Mouse (Mus musculus): ENCODE measurements around the gene Uba7. TPM values are rescaled to one million over a fixed set of nuclear protein-coding genes. Genes with fewer than 3 reads are reported as not detected.
A peak's percentile ranks its signal among the peaks of the same experiment; 100 is the strongest.

Gene Uba7
- polyA plus RNA-seq, 1 experiment from 2014 or later: 12.4 TPM

DNA sequence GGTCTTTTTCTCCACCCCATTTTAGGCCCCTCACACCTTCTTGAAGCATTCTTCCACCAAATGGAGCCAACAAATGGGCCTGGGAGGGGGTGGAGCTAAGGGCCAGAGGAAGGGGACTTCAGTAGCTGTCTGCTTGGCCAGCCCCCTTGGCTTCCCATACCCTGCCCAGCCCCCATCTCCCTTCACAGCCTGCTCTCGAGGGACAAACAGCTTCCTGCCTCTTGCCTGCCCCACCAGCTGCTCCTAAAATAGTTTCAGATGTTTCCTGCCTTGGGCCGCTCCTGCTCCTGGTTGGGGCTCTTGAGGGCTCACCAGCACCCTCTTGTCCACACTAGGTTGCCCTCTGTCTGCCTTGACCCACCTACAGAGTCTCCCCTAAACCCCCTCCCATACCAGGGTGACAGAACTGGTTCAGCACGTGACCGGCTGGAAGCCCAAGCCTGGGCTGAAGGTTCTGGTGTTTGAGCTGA lies 8.2 kb downstream of the Uba7 start:
- Histone ChIP-seq H3K36me3 (ENCODE audit: control insufficient read depth, insufficient read depth, low read length) (no peaks in the 10 kb centered on the region), H3K4me2 (replicated peaks; ENCODE audit: low read depth, low read length) (peak overlapping the region; percentile 22), H3K4me1 (replicated peaks; ENCODE audit: control insufficient read depth, insufficient read depth, low read length) (peaks cover 2% of the 10 kb centered on the region; the same call in 1 of the 2 replicates), H3K4me3 (ENCODE audit: low read depth, low read length) (peak overlapping the region; percentile 64; the same call in 1 of the 2 replicates), H3K9me3 (ENCODE audit: control insufficient read depth, low read length) (no peaks in the 10 kb centered on the region), H3K27me3 (ENCODE audit: control insufficient read depth, insufficient read depth, low read length) (peaks cover 7% of the 10 kb centered on the region), H3K27ac (ENCODE audit: low read depth, low read length) (peak overlapping the region; percentile 73), H3K9ac (ENCODE audit: low read depth, low read length) (no peak overlapping the region)
- WGBS: 48% methylated on average over 4 of the region's 4 CpGs
- ATAC-seq (ENCODE audit: low FRiP score) (no peak), DNase-seq (ENCODE audit: low spot score) (peak; percentile 61)

DNA sequence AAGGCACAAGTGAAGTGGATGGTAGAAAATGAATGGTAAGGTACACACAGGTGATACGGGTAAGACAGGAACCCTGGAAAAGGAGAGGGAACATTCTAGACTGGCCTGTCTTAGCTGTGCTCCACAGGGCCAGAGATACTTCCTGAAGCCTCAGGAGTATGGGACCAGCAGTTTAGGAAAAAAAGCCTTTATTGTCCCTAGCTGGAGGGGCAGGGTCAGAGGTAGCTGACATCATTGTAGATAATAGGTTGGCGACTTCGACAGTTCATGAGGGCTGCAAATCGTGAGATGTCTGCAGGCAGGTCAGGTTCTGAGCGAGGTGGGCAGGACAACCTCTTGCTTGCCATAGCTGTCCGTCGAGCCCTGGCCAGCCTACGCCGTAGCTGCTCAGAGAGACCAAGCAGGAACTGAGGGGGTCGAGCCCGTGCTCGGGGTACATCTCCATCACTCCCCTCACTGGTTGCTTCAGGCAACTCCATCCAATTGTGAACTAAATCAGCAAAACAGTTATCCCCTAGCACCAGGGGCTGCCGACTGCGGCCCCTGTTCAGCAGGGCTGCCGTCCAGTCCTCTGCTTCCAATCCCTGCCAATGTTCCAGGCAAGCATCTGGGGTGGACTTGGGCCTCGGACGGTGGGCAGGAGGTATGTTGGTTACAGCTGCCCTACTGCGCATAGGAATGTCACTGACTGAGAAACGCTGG lies 8.9 kb downstream of the Uba7 start:
- Histone ChIP-seq H3K9ac (ENCODE audit: low read depth, low read length) (no peak overlapping the region; the same call in 1 of the 2 replicates), H3K4me3 (ENCODE audit: low read depth, low read length) (peak overlapping the region; percentile 64), H3K4me1 (replicated peaks; ENCODE audit: control insufficient read depth, insufficient read depth, low read length) (peaks cover 2% of the 10 kb centered on the region; the same call in 1 of the 2 replicates), H3K27ac (ENCODE audit: low read depth, low read length) (peak overlapping the region; percentile 72), H3K36me3 (ENCODE audit: control insufficient read depth, insufficient read depth, low read length) (no peaks in the 10 kb centered on the region), H3K27me3 (ENCODE audit: control insufficient read depth, insufficient read depth, low read length) (peaks cover 7% of the 10 kb centered on the region), H3K4me2 (replicated peaks; ENCODE audit: low read depth, low read length) (peak overlapping the region; percentile 89), H3K9me3 (ENCODE audit: control insufficient read depth, low read length) (no peaks in the 10 kb centered on the region)
- DNase-seq (ENCODE audit: low spot score) (no peak), ATAC-seq (ENCODE audit: low FRiP score) (no peak)
- WGBS: 60% methylated on average over 19 of the region's 19 CpGs

DNA sequence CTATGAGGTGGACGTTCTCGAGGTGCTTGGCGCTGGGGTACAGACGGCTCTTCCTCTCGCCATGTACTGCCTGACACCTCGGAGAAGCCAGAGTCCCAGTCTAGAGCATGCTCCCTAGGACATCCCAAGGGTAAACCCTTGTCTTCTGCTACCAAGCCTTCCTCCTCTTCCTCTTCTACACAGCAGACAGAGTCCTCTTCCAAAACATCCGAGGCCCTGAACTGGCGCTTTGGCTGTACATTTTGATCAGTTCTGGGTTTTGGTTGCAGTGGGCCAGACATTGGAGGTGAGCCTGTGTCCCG lies 9.4 kb downstream of the Uba7 start:
- no peak overlapping the region; the same call in 1 of the 2 replicates for H3K9ac ChIP-seq (ENCODE audit: low read depth, low read length)
- WGBS: 50% methylated on average over 9 of the region's 9 CpGs
- H3K4me1 ChIP-seq (replicated peaks; ENCODE audit: control insufficient read depth, insufficient read depth, low read length): peaks cover 2% of the 10 kb centered on the region; the same call in 1 of the 2 replicates
- no peak for DNase-seq (ENCODE audit: low spot score)
- H3K4me3 ChIP-seq (ENCODE audit: low read depth, low read length): peak overlapping the region; percentile 64
- peak overlapping the region; percentile 89 for H3K4me2 ChIP-seq (replicated peaks; ENCODE audit: low read depth, low read length)
- peaks cover 7% of the 10 kb centered on the region for H3K27me3 ChIP-seq (ENCODE audit: control insufficient read depth, insufficient read depth, low read length)
- no peak for ATAC-seq (ENCODE audit: low FRiP score)
- peak overlapping the region; percentile 62; the same call in 1 of the 2 replicates for H3K27ac ChIP-seq (ENCODE audit: low read depth, low read length)
- H3K9me3 ChIP-seq (ENCODE audit: control insufficient read depth, low read length): no peaks in the 10 kb centered on the region
- no peaks in the 10 kb centered on the region for H3K36me3 ChIP-seq (ENCODE audit: control insufficient read depth, insufficient read depth, low read length)

DNA sequence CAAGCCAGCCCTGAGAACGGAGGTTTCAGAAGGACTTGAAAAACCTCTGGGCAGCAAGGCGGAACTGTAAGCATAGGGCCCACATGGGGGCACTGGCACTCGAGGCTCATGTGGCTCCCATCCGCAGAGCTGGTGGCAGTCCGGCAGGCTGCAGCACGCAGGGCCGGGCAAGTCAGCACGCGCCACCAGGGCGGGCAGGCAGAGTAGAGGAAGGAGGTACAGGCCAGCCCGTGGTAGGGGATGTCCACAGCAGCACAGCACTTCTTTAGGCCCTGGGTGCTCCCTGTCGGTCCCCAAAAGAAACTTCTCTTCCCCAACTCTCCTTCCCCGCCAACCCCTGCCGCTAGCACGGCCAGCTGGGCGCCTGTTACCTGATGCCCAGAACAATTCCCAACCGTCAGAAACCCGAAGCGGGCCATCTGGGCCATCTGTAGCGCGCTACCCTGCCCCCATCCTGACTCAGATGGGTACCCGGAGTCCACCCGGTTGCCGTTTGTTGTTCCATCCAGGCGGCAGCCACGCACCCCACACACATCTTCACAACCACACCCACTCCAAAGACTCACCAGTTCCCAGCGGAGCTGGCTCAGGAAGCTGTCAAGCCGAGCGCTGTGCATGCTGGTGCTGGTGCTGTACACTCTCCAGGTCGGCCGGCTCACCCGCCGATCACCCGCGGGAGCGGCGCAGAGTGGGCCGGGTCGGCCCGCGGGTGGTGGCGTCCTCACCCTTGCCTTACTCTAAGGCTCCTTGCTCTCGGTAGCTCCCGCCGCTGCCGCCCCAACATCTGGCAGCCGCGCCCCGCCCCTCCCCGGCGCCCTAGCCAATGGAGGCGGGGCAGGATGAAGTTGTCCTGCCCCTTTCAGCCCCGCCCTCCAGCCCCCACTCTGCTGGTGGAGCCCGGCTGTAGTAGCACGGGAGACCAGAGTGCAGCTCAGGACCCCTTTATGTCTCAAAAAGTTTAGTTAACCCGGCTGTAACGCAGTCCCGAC lies 10.1 kb downstream of the Uba7 start, which contains the start of gene Inka1:
Gene Inka1, minus strand, starts transcription at position 749 of the 989 bp plus-strand sequence.
- H3K4me3 ChIP-seq (ENCODE audit: low read depth, low read length): peak within 1 kb of the TSS; percentile 64
- DNase-seq (ENCODE audit: low spot score): peak; percentile 90
- H3K36me3 ChIP-seq (ENCODE audit: control insufficient read depth, insufficient read depth, low read length): no peaks in the 10 kb centered on the region
- H3K4me2 ChIP-seq (replicated peaks; ENCODE audit: low read depth, low read length): peak within 1 kb of the TSS; percentile 89
- under 1% methylated on average over 47 of the region's 58 CpGs for WGBS
- no peaks in the 10 kb centered on the region for H3K9me3 ChIP-seq (ENCODE audit: control insufficient read depth, low read length)
- peaks cover 7% of the 10 kb centered on the region for H3K27me3 ChIP-seq (ENCODE audit: control insufficient read depth, insufficient read depth, low read length)
- H3K27ac ChIP-seq (ENCODE audit: low read depth, low read length): peak within 1 kb of the TSS; percentile 62
- peak; percentile 78 for ATAC-seq (ENCODE audit: low FRiP score)
- peak within 1 kb of the TSS; percentile 60 for H3K9ac ChIP-seq (ENCODE audit: low read depth, low read length)
- peaks cover 2% of the 10 kb centered on the region; the same call in 1 of the 2 replicates for H3K4me1 ChIP-seq (replicated peaks; ENCODE audit: control insufficient read depth, insufficient read depth, low read length)

DNA sequence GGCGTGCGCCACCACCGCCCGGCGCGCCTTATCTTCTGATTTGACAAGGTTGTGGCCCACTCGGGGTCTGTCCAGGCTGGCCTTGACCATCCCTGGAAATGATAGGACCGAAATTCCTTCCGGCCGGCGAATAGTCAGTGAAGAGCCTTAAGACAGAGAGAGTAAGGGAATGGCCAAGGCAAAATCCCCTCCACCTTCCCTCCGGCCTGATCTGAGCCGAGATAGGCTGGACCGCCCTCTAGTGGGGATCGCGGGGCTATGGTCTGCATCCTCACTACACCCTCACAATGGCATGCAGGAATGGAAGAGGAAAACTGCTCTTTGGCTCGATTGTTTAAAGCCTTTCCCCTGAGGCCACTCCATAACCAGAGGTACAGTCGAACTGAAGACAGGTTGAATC lies 11.1 kb downstream of the Uba7 start:
- DNase-seq (ENCODE audit: low spot score) (peak; percentile 87), ATAC-seq (ENCODE audit: low FRiP score) (peak; percentile 68)
- Histone ChIP-seq H3K4me3 (ENCODE audit: low read depth, low read length) (peak overlapping the region; percentile 64; the same call in 1 of the 2 replicates), H3K4me1 (replicated peaks; ENCODE audit: control insufficient read depth, insufficient read depth, low read length) (peaks cover 2% of the 10 kb centered on the region; the same call in 1 of the 2 replicates), H3K36me3 (ENCODE audit: control insufficient read depth, insufficient read depth, low read length) (no peaks in the 10 kb centered on the region), H3K4me2 (replicated peaks; ENCODE audit: low read depth, low read length) (peak overlapping the region; percentile 89; the same call in 1 of the 2 replicates), H3K27me3 (ENCODE audit: control insufficient read depth, insufficient read depth, low read length) (peaks cover 7% of the 10 kb centered on the region), H3K27ac (ENCODE audit: low read depth, low read length) (no peak overlapping the region), H3K9me3 (ENCODE audit: control insufficient read depth, low read length) (no peaks in the 10 kb centered on the region), H3K9ac (ENCODE audit: low read depth, low read length) (no peak overlapping the region)
- 3% methylated on average over 18 of the region's 18 CpGs for WGBS

DNA sequence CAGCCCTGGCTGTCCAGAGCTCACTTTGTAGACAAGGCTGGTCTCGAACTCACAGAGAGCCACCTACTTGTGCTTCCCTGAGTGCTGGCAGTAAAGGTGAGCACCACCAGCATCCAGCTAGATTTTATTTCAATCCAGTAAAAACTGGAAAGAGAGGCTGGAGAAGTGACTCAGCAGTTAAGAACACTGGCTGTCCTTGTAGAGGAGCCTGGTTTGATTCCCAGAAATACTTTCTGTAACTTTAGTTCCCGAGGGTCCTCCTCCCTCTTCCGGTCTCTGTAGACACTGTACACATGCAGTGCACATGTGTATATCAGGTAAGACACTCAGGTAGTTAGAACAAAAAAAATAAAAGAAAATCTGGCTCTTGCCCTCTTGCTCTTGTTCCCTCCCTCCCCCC lies 12.6 kb downstream of the Uba7 start:
- H3K27ac ChIP-seq (ENCODE audit: low read depth, low read length): no peak overlapping the region
- H3K36me3 ChIP-seq (ENCODE audit: control insufficient read depth, insufficient read depth, low read length): no peaks in the 10 kb centered on the region
- H3K4me1 ChIP-seq (replicated peaks; ENCODE audit: control insufficient read depth, insufficient read depth, low read length): no peaks in the 10 kb centered on the region
- H3K27me3 ChIP-seq (ENCODE audit: control insufficient read depth, insufficient read depth, low read length): peaks cover 7% of the 10 kb centered on the region
- no peaks in the 10 kb centered on the region for H3K9me3 ChIP-seq (ENCODE audit: control insufficient read depth, low read length)
- H3K4me3 ChIP-seq (ENCODE audit: low read depth, low read length): no peak overlapping the region
- H3K9ac ChIP-seq (ENCODE audit: low read depth, low read length): no peak overlapping the region
- ATAC-seq (ENCODE audit: low FRiP score) (no peak), DNase-seq (ENCODE audit: low spot score) (no peak)
- WGBS: 70% methylated on average over 3 of the region's 3 CpGs
- H3K4me2 ChIP-seq (replicated peaks; ENCODE audit: low read depth, low read length): no peak overlapping the region

DNA sequence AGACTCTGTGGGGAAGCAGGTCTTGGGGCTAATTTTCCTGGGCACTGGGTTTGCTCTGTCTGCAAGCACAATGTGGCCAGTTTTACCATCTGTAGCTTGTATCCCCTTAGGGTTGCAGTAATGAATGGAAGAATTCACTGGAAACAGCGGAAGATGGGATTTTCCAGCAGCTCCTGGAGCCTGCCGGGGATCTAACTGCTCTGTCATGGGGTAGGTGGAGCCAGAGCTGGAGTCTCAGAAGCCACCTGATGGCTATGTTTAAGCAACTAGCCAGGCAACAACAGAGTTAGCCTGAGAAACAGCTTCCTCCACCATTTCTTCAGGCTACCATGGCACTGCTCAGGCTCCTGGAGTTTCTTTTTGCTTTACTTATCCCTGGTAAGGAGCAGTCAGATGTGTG lies 16.9 kb downstream of the Uba7 start, which contains the start of gene Cdhr4:
Gene Cdhr4, plus strand, starts transcription at position 301 of the 400 bp plus-strand sequence.
- no peak within 1 kb of the TSS for H3K4me3 ChIP-seq (ENCODE audit: low read depth, low read length)
- DNase-seq (ENCODE audit: low spot score) (no peak), ATAC-seq (ENCODE audit: low FRiP score) (no peak)
- H3K9ac ChIP-seq (ENCODE audit: low read depth, low read length): no peak within 1 kb of the TSS
- no peaks in the 10 kb centered on the region for H3K4me1 ChIP-seq (replicated peaks; ENCODE audit: control insufficient read depth, insufficient read depth, low read length)
- H3K9me3 ChIP-seq (ENCODE audit: control insufficient read depth, low read length): no peaks in the 10 kb centered on the region
- no peak within 1 kb of the TSS for H3K27ac ChIP-seq (ENCODE audit: low read depth, low read length)
- no peak within 1 kb of the TSS for H3K4me2 ChIP-seq (replicated peaks; ENCODE audit: low read depth, low read length)
- 87% methylated on average over 2 of the region's 2 CpGs for WGBS
- no peaks in the 10 kb centered on the region for H3K27me3 ChIP-seq (ENCODE audit: control insufficient read depth, insufficient read depth, low read length)
- H3K36me3 ChIP-seq (ENCODE audit: control insufficient read depth, insufficient read depth, low read length): no peaks in the 10 kb centered on the region

DNA sequence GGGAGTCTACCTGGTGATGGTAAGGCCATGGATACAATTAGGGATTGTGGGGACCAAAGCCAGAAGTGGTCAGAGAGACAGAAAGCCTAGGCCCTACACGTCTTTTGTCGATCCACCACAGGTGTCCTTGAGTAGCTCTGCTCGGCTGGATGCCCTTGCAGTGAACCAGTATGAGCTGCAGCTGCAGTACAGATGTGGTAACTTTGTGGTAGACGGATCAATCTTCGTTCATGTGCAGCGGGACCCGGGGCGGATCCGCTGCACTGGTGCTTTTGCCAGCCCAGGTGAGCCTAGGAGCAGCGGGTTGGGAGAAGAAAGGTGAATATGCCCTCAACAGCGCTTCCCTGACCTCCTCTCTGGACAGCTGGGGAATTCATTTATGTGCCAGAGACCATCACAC lies 17.7 kb downstream of the Uba7 start:
- Histone ChIP-seq H3K9ac (ENCODE audit: low read depth, low read length) (no peak overlapping the region), H3K9me3 (ENCODE audit: control insufficient read depth, low read length) (no peaks in the 10 kb centered on the region), H3K4me3 (ENCODE audit: low read depth, low read length) (no peak overlapping the region), H3K27me3 (ENCODE audit: control insufficient read depth, insufficient read depth, low read length) (no peaks in the 10 kb centered on the region), H3K36me3 (ENCODE audit: control insufficient read depth, insufficient read depth, low read length) (no peaks in the 10 kb centered on the region), H3K4me1 (replicated peaks; ENCODE audit: control insufficient read depth, insufficient read depth, low read length) (no peaks in the 10 kb centered on the region), H3K27ac (ENCODE audit: low read depth, low read length) (no peak overlapping the region), H3K4me2 (replicated peaks; ENCODE audit: low read depth, low read length) (no peak overlapping the region)
- 87% methylated on average over 11 of the region's 11 CpGs for WGBS
- ATAC-seq (ENCODE audit: low FRiP score): no peak
- DNase-seq (ENCODE audit: low spot score): no peak

All from hindbrain, embryonic 11.5 days (tissue).